Mouse (Mus musculus) MEL (cell line): ENCODE measurements around the gene Ecpas.

ENCODE experiments used
- CTCF ChIP-seq, 3 experiments: IDR thresholded peaks in 2 of 3; conservative IDR thresholded peaks in 1 of 3; 2 replicates each; pipeline ENCODE4 v1.5.1; 2011 to 2012; ENCODE audit warnings: low read length in 3 of 3, low read depth in 2 of 3, mild to moderate bottlenecking in 2 of 3, improper control_type of control experiment in 1 of 3, inconsistent platforms in 1 of 3, mixed read lengths in 1 of 3, moderate library complexity in 1 of 3; ENCODE audit not compliant: control insufficient read depth in 1 of 3, insufficient read depth in 1 of 3, poor library complexity in 1 of 3, severe bottlenecking in 1 of 3
- POLR2A ChIP-seq, 2 experiments: IDR thresholded peaks; 2 replicates each; pipeline ENCODE4 v1.6.1; 2011 to 2012; ENCODE audit warnings: low read length in 2 of 2, mild to moderate bottlenecking in 2 of 2, control low read depth in 1 of 2, improper control_type of control experiment in 1 of 2, low read depth in 1 of 2, moderate library complexity in 1 of 2; ENCODE audit not compliant: control insufficient read depth in 1 of 2, insufficient read depth in 1 of 2, poor library complexity in 1 of 2

DNA sequence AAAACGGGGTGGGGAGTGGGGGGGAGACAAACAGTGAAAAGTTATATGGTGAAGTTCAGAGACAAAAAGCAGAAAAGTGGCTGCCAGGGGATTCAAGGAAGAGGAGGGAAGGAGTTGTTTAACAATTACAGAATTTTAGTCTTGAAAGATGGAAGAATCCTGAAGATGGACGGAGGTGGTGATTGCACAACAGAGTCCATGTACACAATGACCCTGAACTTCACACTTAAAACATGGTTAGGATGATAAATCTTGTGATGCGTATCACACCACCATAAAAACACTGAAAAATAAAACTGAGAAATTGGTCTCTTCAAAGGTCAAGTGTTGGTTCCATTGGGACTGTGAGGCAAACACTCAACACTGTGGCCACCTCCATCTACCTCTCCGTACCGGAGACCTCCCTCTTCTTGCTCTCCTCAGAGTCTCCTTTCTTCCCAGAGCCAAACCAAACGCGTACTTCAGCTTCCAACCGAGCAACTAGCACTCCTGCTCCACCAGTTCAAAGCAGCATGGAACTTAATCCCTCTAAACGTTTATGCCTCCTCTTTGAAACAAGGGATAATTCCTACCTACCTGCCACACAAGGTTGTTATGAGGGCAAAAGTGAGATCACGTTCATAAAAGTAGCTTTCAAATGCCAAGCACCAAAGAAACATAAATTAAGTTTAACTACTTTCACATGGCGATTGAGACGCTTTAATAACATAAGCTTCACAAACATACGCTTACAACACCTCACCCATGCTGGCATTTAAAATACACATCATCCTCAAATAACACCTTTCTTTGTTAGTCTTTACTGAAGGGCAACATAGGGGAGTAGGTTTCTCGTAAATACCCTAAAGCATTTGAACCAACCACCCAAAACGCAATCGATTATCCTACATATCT, 2.1 kb downstream of the Ecpas start:
- no peak for TF ChIP-seq CTCF (IDR thresholded peaks at IDR 0.05 in 2 of 3, conservative IDR thresholded peaks at IDR 0.05 in 1 of 3; ENCODE audit: control insufficient read depth in 1 of 3, insufficient read depth in 1 of 3, low read depth in 2 of 3, low read length in 3 of 3, poor library complexity in 1 of 3, severe bottlenecking in 1 of 3)
- TF ChIP-seq POLR2A (IDR thresholded peaks at IDR 0.05; ENCODE audit: control insufficient read depth in 1 of 2, insufficient read depth in 1 of 2, low read depth in 1 of 2, low read length in 2 of 2, poor library complexity in 1 of 2) = no peak
